Mouse (Mus musculus) c-Kit-positive CD71-positive TER-119-positive erythroid progenitor cells, embryonic 14.5 days (primary cell): ENCODE results near the gene Gm6803.
"Not testable (repeated sequence)": the region's sequence is repeated elsewhere in the genome, so short reads cannot be mapped to it uniquely, and the experiment has no call there.

ENCODE experiments used
- DNase-seq: peaks from one replicate; pipeline ENCODE4 v3.0.0-alpha.2; 2013; ENCODE audit warnings: low spot score

Gm6803 gene

GRCm38 (mm10) chr12:88018671-88019070, at the start of gene Gm6803:
Gm6803 (minus strand) TSS chr12:88018771.
- DNase-seq: not testable (repeated sequence)

GRCm38 (mm10) chr12:88045226-88045625, 26.7 kb upstream of the Gm6803 start:
- not testable (repeated sequence) for DNase-seq

GRCm38 (mm10) chr12:88039703-88040102, 21.1 kb upstream of the Gm6803 start:
- not testable (repeated sequence) for DNase-seq

GRCm38 (mm10) chr12:88039062-88039461, 20.5 kb upstream of the Gm6803 start:
- DNase-seq: not testable (repeated sequence)

- not testable (repeated sequence) for DNase-seq
Observed at GRCm38 (mm10) chr12:88032250-88032649, 13.7 kb upstream of the Gm6803 start.

- not testable (repeated sequence) for DNase-seq
Observed at GRCm38 (mm10) chr12:88026704-88027103, 8.1 kb upstream of the Gm6803 start, which contains the start of gene Gm2056. Gm2056 (plus strand) TSS chr12:88027004.

GRCm38 (mm10) chr12:88011548-88011947, 7.0 kb downstream of the Gm6803 start, which contains the start of gene Gm2075:
Gm2075 (plus strand) TSS chr12:88011848.
- DNase-seq: not testable (repeated sequence)

GRCm38 (mm10) chr12:88004118-88004517, 14.5 kb downstream of the Gm6803 start:
- not testable (repeated sequence) for DNase-seq

- not testable (repeated sequence) for DNase-seq
Observed at GRCm38 (mm10) chr12:87984000-87984399, 34.6 kb downstream of the Gm6803 start.
